Mouse (Mus musculus) cerebellum, adult 2 months (tissue): ENCODE measurements at regions not wholly inside any gene's neighbourhood (a gene's known extent, or its start where the extent isn't known, plus 50 kb on each side); places are given as distances from the start of the nearest gene placed in this dataset.

Experiments
- DNase-seq, 2 experiments: peaks; one replicate each; pipeline ENCODE4 v3.0.0; 2021
- H3K27ac ChIP-seq: fragments of 200-500 bp; 2 replicates; pipeline ENCODE4 v1.5.1; 2012; ENCODE audit warnings: low read length, control low read depth, inconsistent platforms; ENCODE audit not compliant: insufficient read depth
- H3K27me3 ChIP-seq: fragments of 200-500 bp; 2 replicates; pipeline ENCODE4 v1.6.1; 2012; ENCODE audit warnings: inconsistent platforms, mild to moderate bottlenecking, low read length, moderate library complexity; ENCODE audit not compliant: control insufficient read depth, insufficient read depth
- H3K4me1 ChIP-seq: fragments of 200-500 bp; 2 replicates; pipeline ENCODE4 v1.6.1; 2011; ENCODE audit warnings: low read length; ENCODE audit not compliant: control insufficient read depth, insufficient read depth
- H3K4me3 ChIP-seq: fragments of 200-500 bp; replicated peaks from 2 replicates; pipeline ENCODE3; 2011; ENCODE audit warnings: mild to moderate bottlenecking, low read depth, low read length, control low read depth; ENCODE audit not compliant: insufficient read depth
- CTCF ChIP-seq: fragments of 200-500 bp; IDR thresholded peaks from 2 replicates; pipeline ENCODE4 v1.5.1; 2011; ENCODE audit warnings: low read depth, mild to moderate bottlenecking, control low read depth, low read length, moderate library complexity, borderline replicate concordance; ENCODE audit not compliant: insufficient read depth
- POLR2A ChIP-seq: fragments of 200-500 bp; IDR thresholded peaks from 2 replicates; pipeline ENCODE4 v1.6.1; 2011; ENCODE audit warnings: low read length, control low read depth, borderline replicate concordance; ENCODE audit not compliant: insufficient read depth
- WGBS: fragments of 180-500 bp; shearing (Covaris S2); methylation state at CpG from one replicate; pipeline ENCODE4 v1.1.7; 2018; 5-methylcytosine and 5-hydroxymethylcytosine counted together

DNA sequence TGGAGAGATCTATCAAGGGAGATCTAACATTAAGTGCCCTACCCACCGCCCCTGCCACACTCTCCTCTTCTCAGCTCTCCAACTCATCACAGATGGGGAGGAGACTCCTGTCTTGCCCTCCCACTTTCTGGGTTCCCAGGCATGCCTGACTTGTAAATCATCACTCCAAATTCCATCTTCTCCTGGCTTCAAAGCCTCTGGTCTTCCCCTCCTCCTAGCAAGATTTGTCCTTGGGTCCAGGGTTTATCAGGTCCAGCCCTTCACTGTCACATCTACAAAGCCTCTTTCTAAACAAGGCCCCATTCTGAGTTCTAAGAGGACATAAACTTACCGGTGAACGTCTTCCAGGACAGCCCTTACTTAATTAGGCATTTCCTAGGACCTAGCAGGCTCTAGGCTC lies 73.3 kb upstream of the Col5a1 start:
- DNase-seq = no peak
- no peaks in the 10 kb centered on the region for H3K27me3 ChIP-seq
- no peaks in the 10 kb centered on the region; the same call in 1 of the 2 replicates for H3K4me1 ChIP-seq
- no peak overlapping the region for H3K4me3 ChIP-seq
- no peak for TF ChIP-seq POLR2A
- no peak for TF ChIP-seq CTCF
- no peak overlapping the region for H3K27ac ChIP-seq
- 67% methylated on average over 3 of the region's 3 CpGs for WGBS

GRCm38 (mm10) chr2:27813370-27813769 lies 72.9 kb upstream of the Col5a1 start:
- no peak for DNase-seq
- TF ChIP-seq POLR2A = no peak
- no peak for TF ChIP-seq CTCF
- Histone ChIP-seq H3K4me1 (no peaks in the 10 kb centered on the region; the same call in none of the 2 replicates), H3K4me3 (no peak overlapping the region), H3K27ac (no peak overlapping the region), H3K27me3 (no peaks in the 10 kb centered on the region)
- WGBS = 37% methylated on average over 6 of the region's 6 CpGs

GRCm38 (mm10) chr2:27818656-27819055 lies 67.6 kb upstream of the Col5a1 start:
- 10% methylated on average over 4 of the region's 4 CpGs for WGBS

DNA sequence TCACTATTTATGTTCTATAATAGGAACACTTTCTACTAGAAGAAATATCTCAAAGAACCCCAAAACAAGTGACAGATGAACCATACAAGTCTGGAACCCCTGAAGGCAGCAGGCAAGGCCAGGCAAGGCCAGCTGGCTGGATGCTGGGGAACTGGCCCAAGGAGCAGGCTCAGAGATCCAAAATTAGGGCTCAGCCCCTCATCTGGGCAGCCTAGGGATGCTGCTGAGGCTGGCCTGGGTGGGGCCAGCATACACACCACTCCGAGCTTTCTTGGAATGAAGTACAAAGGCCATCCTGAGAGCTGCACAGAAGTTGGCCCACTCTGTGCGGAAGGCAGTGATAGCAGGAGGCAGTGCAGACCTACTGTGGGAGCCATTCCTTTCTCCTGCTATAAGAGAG lies 59.4 kb upstream of the Col5a1 start:
- no peak for DNase-seq
- Histone ChIP-seq H3K4me3 (no peak overlapping the region), H3K27me3 (no peaks in the 10 kb centered on the region; the same call in 1 of the 2 replicates), H3K27ac (no peak overlapping the region), H3K4me1 (peaks cover 7% of the 10 kb centered on the region)
- TF ChIP-seq POLR2A = no peak
- TF ChIP-seq CTCF = no peak
- WGBS = 89% methylated on average over 2 of the region's 2 CpGs

More at GRCm38 (mm10) chr2:27818656-27819055, 67.6 kb upstream of the Col5a1 start:
- DNase-seq = peak; percentile 13 to 29
- H3K27me3 ChIP-seq = no peaks in the 10 kb centered on the region; the same call in 1 of the 2 replicates
- H3K4me3 ChIP-seq = no peak overlapping the region
- no peak for TF ChIP-seq CTCF
- TF ChIP-seq POLR2A = no peak
- peaks cover 4% of the 10 kb centered on the region for H3K4me1 ChIP-seq
- no peak overlapping the region for H3K27ac ChIP-seq

DNA sequence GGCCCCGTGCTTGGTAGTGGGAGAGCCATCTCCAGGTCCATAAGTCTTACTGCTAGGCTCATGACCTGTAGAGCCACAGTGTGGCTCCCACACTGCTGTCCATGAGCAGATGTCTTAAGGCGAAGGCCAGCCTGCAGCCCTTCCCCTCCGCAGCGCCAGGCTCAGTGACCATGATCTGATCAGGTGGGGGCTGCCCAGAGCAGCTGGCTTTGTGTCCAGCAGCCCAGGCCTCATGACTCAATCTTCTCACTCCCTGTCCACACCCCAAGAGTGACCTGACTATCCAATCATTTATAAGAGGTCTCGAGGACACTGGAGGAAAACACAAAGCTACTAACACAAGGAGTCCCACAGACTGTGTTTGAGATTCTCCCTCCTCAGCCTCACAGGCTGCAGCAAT lies 58.6 kb upstream of the Col5a1 start:
- WGBS = 87% methylated on average over 5 of the region's 5 CpGs
- H3K4me1 ChIP-seq = peaks cover 7% of the 10 kb centered on the region
- TF ChIP-seq CTCF = no peak
- no peak for TF ChIP-seq POLR2A
- no peaks in the 10 kb centered on the region; the same call in 1 of the 2 replicates for H3K27me3 ChIP-seq
- H3K27ac ChIP-seq = no peak overlapping the region
- no peak for DNase-seq
- no peak overlapping the region for H3K4me3 ChIP-seq

- no peak for TF ChIP-seq POLR2A
- no peak for TF ChIP-seq CTCF
- Histone ChIP-seq H3K4me3 (no peak overlapping the region), H3K27ac (no peak overlapping the region), H3K4me1 (peaks cover 7% of the 10 kb centered on the region), H3K27me3 (no peaks in the 10 kb centered on the region; the same call in 1 of the 2 replicates)
- DNase-seq = no peak
- WGBS = 75% methylated on average over 6 of the region's 6 CpGs
Observed at GRCm38 (mm10) chr2:27828237-27828636, 58.0 kb upstream of the Col5a1 start.

DNA sequence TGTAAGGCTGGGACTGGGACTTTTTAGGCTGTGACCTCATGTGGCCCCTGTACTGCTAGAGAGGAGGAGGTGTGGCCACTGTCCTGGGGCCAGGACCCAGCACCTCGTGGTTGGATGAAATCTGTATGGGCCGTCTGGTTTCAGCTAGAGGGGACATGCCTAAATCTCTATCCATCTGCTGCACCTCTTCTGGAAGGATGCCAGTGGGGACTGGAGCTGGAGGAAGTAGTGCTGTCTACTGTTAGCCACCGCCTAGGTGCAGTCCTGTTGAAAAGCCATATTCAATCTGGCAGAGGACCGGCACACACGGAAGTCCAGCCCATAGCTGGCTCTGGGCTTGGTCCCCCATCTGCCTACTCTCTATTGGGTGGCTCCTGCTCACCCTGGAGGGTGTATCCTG lies 56.7 kb upstream of the Col5a1 start:
- WGBS = 17% methylated on average over 5 of the region's 5 CpGs
- H3K4me1 ChIP-seq = peaks cover 7% of the 10 kb centered on the region
- no peak overlapping the region for H3K27ac ChIP-seq
- H3K27me3 ChIP-seq = no peaks in the 10 kb centered on the region
- DNase-seq = peak in 1 of 2 experiments; percentile 25
- no peak overlapping the region for H3K4me3 ChIP-seq
- TF ChIP-seq POLR2A = no peak
- no peak for TF ChIP-seq CTCF

GRCm38 (mm10) chr2:27834971-27835370 lies 51.3 kb upstream of the Col5a1 start:
- TF ChIP-seq POLR2A (no peak), CTCF (no peak)
- WGBS = 88% methylated on average over 4 of the region's 4 CpGs
- Histone ChIP-seq H3K27ac (no peak overlapping the region), H3K4me3 (no peak overlapping the region), H3K4me1 (peaks cover under 1% of the 10 kb centered on the region), H3K27me3 (no peaks in the 10 kb centered on the region)
- no peak for DNase-seq
